Comparison of ENCODE assay signal across 18 mouse cellular contexts in the genomic region with DNA sequence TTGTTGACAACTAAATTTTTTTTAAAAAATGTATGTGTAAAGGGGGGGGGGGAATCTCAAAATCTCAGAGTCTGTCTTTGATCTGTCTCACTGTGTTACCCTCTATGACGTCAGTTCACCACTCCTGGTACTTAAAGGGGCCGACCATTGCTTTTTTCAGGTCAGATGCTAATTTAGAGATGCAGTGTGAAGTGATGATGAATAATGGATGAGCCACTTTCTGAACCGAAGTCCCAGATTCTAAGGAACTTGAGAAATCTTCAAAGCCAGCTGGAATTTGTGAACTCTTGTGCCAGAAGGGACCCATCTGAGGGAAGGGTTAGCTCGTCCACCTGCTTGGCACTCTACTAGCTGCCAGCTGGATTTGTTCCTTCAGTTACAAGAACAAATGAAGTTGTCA.
DNase-seq lines count a peak whose midpoint lies in the region; ATAC-seq lines count a peak whose summit lies in the region.
"Had no signal": no experiment of that assay in that cellular context is flagged by ENCODE, and none has a peak within 500 bp of the region (broad histone marks: within the 10 kb centered on the region; RNA-seq: fewer than 3 reads in every experiment).

No protein-coding gene starts in this region.

- DNase-seq in cerebellum, postnatal 10 days = peak; percentile 28 to 30
- no peak for DNase-seq in cerebellum, adult 9-10 months
- DNase-seq in right cerebral cortex, adult 18-20 months = peak; percentile 12
- DNase-seq in right cerebral cortex, postnatal 4 days = no peak
- DNase-seq in midbrain, embryonic 11.5 days (ENCODE audit: low spot score, missing footprints) = peak; percentile 83
- no peak for DNase-seq in layer of hippocampus, adult 9-10 months (ENCODE audit: low spot score)
- no peak for DNase-seq in ovary, postnatal 14 days (ENCODE audit: low spot score)
- DNase-seq in thymus, postnatal 36 days = no peak
- DNase-seq: adrenal gland, postnatal 36 days; cerebellum, postnatal 36 days; heart, postnatal 4 days; liver, postnatal 0 days; lung, postnatal 36 days; thymus, adult 18-20 months had no signal

- H3K27ac ChIP-seq in midbrain, embryonic 11.5 days (ENCODE audit: low read depth, low read length) = no peak overlapping the region
- H3K27ac ChIP-seq: heart, embryonic 13.5 days; limb, embryonic 15.5 days; neural tube, embryonic 15.5 days had no signal

- H3K9me3 ChIP-seq in midbrain, embryonic 11.5 days (ENCODE audit: control insufficient read depth, low read length) = no peaks in the 10 kb centered on the region
- H3K9me3 ChIP-seq: heart, embryonic 13.5 days; limb, embryonic 15.5 days; neural tube, embryonic 15.5 days had no signal

- no peaks in the 10 kb centered on the region for H3K36me3 ChIP-seq in midbrain, embryonic 11.5 days (ENCODE audit: control insufficient read depth, insufficient read depth, low read length)
- H3K36me3 ChIP-seq: heart, embryonic 13.5 days; limb, embryonic 15.5 days; neural tube, embryonic 15.5 days had no signal

- no peak overlapping the region for H3K4me3 ChIP-seq in midbrain, embryonic 11.5 days (ENCODE audit: low read depth, low read length)
- H3K4me3 ChIP-seq: heart, embryonic 13.5 days; limb, embryonic 15.5 days; neural tube, embryonic 15.5 days had no signal

- 29% methylated on average over 4 of the region's 4 CpGs for WGBS in midbrain, embryonic 11.5 days

- H3K4me1 ChIP-seq in midbrain, embryonic 11.5 days (ENCODE audit: control insufficient read depth, insufficient read depth, low read length) = no peaks in the 10 kb centered on the region; the same call in 1 of the 2 replicates
- H3K4me1 ChIP-seq: heart, embryonic 13.5 days; limb, embryonic 15.5 days; neural tube, embryonic 15.5 days had no signal

- H3K27me3 ChIP-seq in midbrain, embryonic 11.5 days (ENCODE audit: control insufficient read depth, insufficient read depth, low read length) = no peaks in the 10 kb centered on the region
- H3K27me3 ChIP-seq: CH12.LX; heart, embryonic 13.5 days; limb, embryonic 15.5 days; neural tube, embryonic 15.5 days had no signal

- H3K4me2 ChIP-seq in midbrain, embryonic 11.5 days = no peak overlapping the region
- H3K4me2 ChIP-seq: heart, embryonic 13.5 days; limb, embryonic 15.5 days; neural tube, embryonic 15.5 days had no signal

- no peak overlapping the region for H3K9ac ChIP-seq in midbrain, embryonic 11.5 days (ENCODE audit: low read length)
- H3K9ac ChIP-seq: heart, embryonic 13.5 days; limb, embryonic 15.5 days; liver, postnatal 0 days; neural tube, embryonic 15.5 days had no signal

- ATAC-seq in midbrain, embryonic 11.5 days (ENCODE audit: low FRiP score) = peak; percentile 95
- ATAC-seq: liver, postnatal 0 days had no signal

Comparison
In these comparisons a context has a peak if more than half of its experiments do, and no peak if none do; other contexts are left out.
1. DNase-seq: peak in cerebellum, postnatal 10 days (2 of 2), right cerebral cortex, adult 18-20 months (single experiment) and midbrain, embryonic 11.5 days (single experiment); none in cerebellum, adult 9-10 months (single experiment), right cerebral cortex, postnatal 4 days (single experiment), layer of hippocampus, adult 9-10 months (single experiment), ovary, postnatal 14 days (single experiment) and thymus, postnatal 36 days (0 of 2).